Mouse (Mus musculus): ENCODE measurements at regions not wholly inside any gene's neighbourhood (a gene's known extent, or its start where the extent isn't known, plus 50 kb on each side); places are given as distances from the start of the nearest gene placed in this dataset.

GRCm38 (mm10) chr15:67907034-67907433, 1406.3 kb upstream of the Lrrc6 start:
- no peaks in the 10 kb centered on the region for H3K27me3 ChIP-seq (ENCODE audit: control insufficient read depth, insufficient read depth, low read length)
- H3K9me3 ChIP-seq (replicated peaks; ENCODE audit: control insufficient read depth, low read length), result no peaks in the 10 kb centered on the region
- H3K4me2 ChIP-seq (ENCODE audit: low read depth, low read length), result no peak overlapping the region
- ATAC-seq (replicated peaks; ENCODE audit: extremely low read depth, insufficient read depth, low FRiP score), result no peak
- H3K27ac ChIP-seq (ENCODE audit: low read length), result no peak overlapping the region
- 64% methylated on average over 2 of the region's 2 CpGs for WGBS
- no peaks in the 10 kb centered on the region for H3K36me3 ChIP-seq (ENCODE audit: control insufficient read depth, insufficient read depth)
- H3K4me1 ChIP-seq (ENCODE audit: control insufficient read depth, insufficient read depth, low read length), result no peaks in the 10 kb centered on the region
- H3K9ac ChIP-seq (ENCODE audit: low read length), result no peak overlapping the region
- H3K4me3 ChIP-seq (ENCODE audit: low read length), result no peak overlapping the region

- 73% methylated on average over 1 of the region's 1 CpGs for WGBS
- no peak overlapping the region for H3K9ac ChIP-seq (ENCODE audit: low read length)
- no peaks in the 10 kb centered on the region for H3K36me3 ChIP-seq (ENCODE audit: control insufficient read depth, insufficient read depth)
- no peaks in the 10 kb centered on the region for H3K9me3 ChIP-seq (replicated peaks; ENCODE audit: control insufficient read depth, low read length)
- no peaks in the 10 kb centered on the region for H3K27me3 ChIP-seq (ENCODE audit: control insufficient read depth, insufficient read depth, low read length)
- H3K4me3 ChIP-seq (ENCODE audit: low read length), result no peak overlapping the region
- H3K4me2 ChIP-seq (ENCODE audit: low read depth, low read length), result no peak overlapping the region
- no peak for ATAC-seq (replicated peaks; ENCODE audit: extremely low read depth, insufficient read depth, low FRiP score)
- H3K27ac ChIP-seq (ENCODE audit: low read length), result no peak overlapping the region
- H3K4me1 ChIP-seq (ENCODE audit: control insufficient read depth, insufficient read depth, low read length), result no peaks in the 10 kb centered on the region
These were observed 1404.6 kb upstream of the Lrrc6 start for GRCm38 (mm10) chr15:67905279-67905678.

- Histone ChIP-seq H3K27ac (ENCODE audit: low read length) (no peak overlapping the region), H3K4me2 (ENCODE audit: low read depth, low read length) (no peak overlapping the region), H3K36me3 (ENCODE audit: control insufficient read depth, insufficient read depth) (no peaks in the 10 kb centered on the region), H3K9me3 (replicated peaks; ENCODE audit: control insufficient read depth, low read length) (no peaks in the 10 kb centered on the region), H3K4me1 (ENCODE audit: control insufficient read depth, insufficient read depth, low read length) (no peaks in the 10 kb centered on the region), H3K4me3 (ENCODE audit: low read length) (no peak overlapping the region), H3K27me3 (ENCODE audit: control insufficient read depth, insufficient read depth, low read length) (no peaks in the 10 kb centered on the region), H3K9ac (ENCODE audit: low read length) (no peak overlapping the region)
- ATAC-seq (replicated peaks; ENCODE audit: extremely low read depth, insufficient read depth, low FRiP score), result no peak
These were observed 1403.9 kb upstream of the Lrrc6 start for GRCm38 (mm10) chr15:67904646-67905045.

- Histone ChIP-seq H3K36me3 (ENCODE audit: control insufficient read depth, insufficient read depth) (no peaks in the 10 kb centered on the region), H3K4me2 (ENCODE audit: low read depth, low read length) (no peak overlapping the region), H3K9ac (ENCODE audit: low read length) (no peak overlapping the region), H3K4me3 (ENCODE audit: low read length) (no peak overlapping the region), H3K4me1 (ENCODE audit: control insufficient read depth, insufficient read depth, low read length) (0 out of 2 replicates have a peak, but pooled peaks cover 4% of the 10 kb centered on the region), H3K27me3 (ENCODE audit: control insufficient read depth, insufficient read depth, low read length) (no peaks in the 10 kb centered on the region), H3K27ac (ENCODE audit: low read length) (no peak overlapping the region), H3K9me3 (replicated peaks; ENCODE audit: control insufficient read depth, low read length) (no peaks in the 10 kb centered on the region)
- no peak for ATAC-seq (replicated peaks; ENCODE audit: extremely low read depth, insufficient read depth, low FRiP score)
- 85% methylated on average over 2 of the region's 2 CpGs for WGBS
These were observed 1402.3 kb upstream of the Lrrc6 start for GRCm38 (mm10) chr15:67902982-67903381.

- Histone ChIP-seq H3K27ac (ENCODE audit: low read length) (no peak overlapping the region), H3K27me3 (ENCODE audit: control insufficient read depth, insufficient read depth, low read length) (no peaks in the 10 kb centered on the region), H3K4me2 (ENCODE audit: low read depth, low read length) (no peak overlapping the region), H3K9me3 (replicated peaks; ENCODE audit: control insufficient read depth, low read length) (no peaks in the 10 kb centered on the region), H3K4me1 (ENCODE audit: control insufficient read depth, insufficient read depth, low read length) (0 out of 2 replicates have a peak, but pooled peaks cover 4% of the 10 kb centered on the region), H3K9ac (ENCODE audit: low read length) (no peak overlapping the region), H3K4me3 (ENCODE audit: low read length) (no peak overlapping the region), H3K36me3 (ENCODE audit: control insufficient read depth, insufficient read depth) (no peaks in the 10 kb centered on the region)
- 77% methylated on average over 7 of the region's 7 CpGs for WGBS
- no peak for ATAC-seq (replicated peaks; ENCODE audit: extremely low read depth, insufficient read depth, low FRiP score)
These were observed 1400.5 kb upstream of the Lrrc6 start for GRCm38 (mm10) chr15:67901191-67901601.

GRCm38 (mm10) chr15:67899772-67900171, 1399.1 kb upstream of the Lrrc6 start:
- Histone ChIP-seq H3K27ac (ENCODE audit: low read length) (no peak overlapping the region), H3K27me3 (ENCODE audit: control insufficient read depth, insufficient read depth, low read length) (no peaks in the 10 kb centered on the region), H3K36me3 (ENCODE audit: control insufficient read depth, insufficient read depth) (no peaks in the 10 kb centered on the region), H3K4me3 (ENCODE audit: low read length) (no peak overlapping the region), H3K4me2 (ENCODE audit: low read depth, low read length) (no peak overlapping the region), H3K9ac (ENCODE audit: low read length) (no peak overlapping the region), H3K4me1 (ENCODE audit: control insufficient read depth, insufficient read depth, low read length) (0 out of 2 replicates have a peak, but pooled peaks cover 4% of the 10 kb centered on the region), H3K9me3 (replicated peaks; ENCODE audit: control insufficient read depth, low read length) (no peaks in the 10 kb centered on the region)
- 72% methylated on average over 6 of the region's 6 CpGs for WGBS
- no peak for ATAC-seq (replicated peaks; ENCODE audit: extremely low read depth, insufficient read depth, low FRiP score)

- H3K4me2 ChIP-seq (ENCODE audit: low read depth, low read length), result no peak overlapping the region
- H3K9ac ChIP-seq (ENCODE audit: low read length), result no peak overlapping the region
- no peaks in the 10 kb centered on the region for H3K27me3 ChIP-seq (ENCODE audit: control insufficient read depth, insufficient read depth, low read length)
- H3K36me3 ChIP-seq (ENCODE audit: control insufficient read depth, insufficient read depth), result no peaks in the 10 kb centered on the region
- ATAC-seq (replicated peaks; ENCODE audit: extremely low read depth, insufficient read depth, low FRiP score), result peak; percentile 63
- no peaks in the 10 kb centered on the region for H3K9me3 ChIP-seq (replicated peaks; ENCODE audit: control insufficient read depth, low read length)
- 72% methylated on average over 3 of the region's 3 CpGs for WGBS
- H3K27ac ChIP-seq (ENCODE audit: low read length), result no peak overlapping the region
- no peak overlapping the region for H3K4me3 ChIP-seq (ENCODE audit: low read length)
- H3K4me1 ChIP-seq (ENCODE audit: control insufficient read depth, insufficient read depth, low read length), result 0 out of 2 replicates have a peak, but pooled peaks cover 4% of the 10 kb centered on the region
These were observed 1398.3 kb upstream of the Lrrc6 start for GRCm38 (mm10) chr15:67898959-67899403.

- no peak for ATAC-seq (replicated peaks; ENCODE audit: extremely low read depth, insufficient read depth, low FRiP score)
- Histone ChIP-seq H3K4me1 (ENCODE audit: control insufficient read depth, insufficient read depth, low read length) (no peaks in the 10 kb centered on the region), H3K4me2 (ENCODE audit: low read depth, low read length) (no peak overlapping the region), H3K27me3 (ENCODE audit: control insufficient read depth, insufficient read depth, low read length) (no peaks in the 10 kb centered on the region), H3K9ac (ENCODE audit: low read length) (no peak overlapping the region), H3K9me3 (replicated peaks; ENCODE audit: control insufficient read depth, low read length) (no peaks in the 10 kb centered on the region), H3K36me3 (ENCODE audit: control insufficient read depth, insufficient read depth) (no peaks in the 10 kb centered on the region), H3K27ac (ENCODE audit: low read length) (no peak overlapping the region), H3K4me3 (ENCODE audit: low read length) (no peak overlapping the region)
- 71% methylated on average over 3 of the region's 3 CpGs for WGBS
These were observed 1391.4 kb upstream of the Lrrc6 start for GRCm38 (mm10) chr15:67892066-67892465.

GRCm38 (mm10) chr15:67890612-67891304, 1390.0 kb upstream of the Lrrc6 start:
- no peak for ATAC-seq (replicated peaks; ENCODE audit: extremely low read depth, insufficient read depth, low FRiP score)
- H3K36me3 ChIP-seq (ENCODE audit: control insufficient read depth, insufficient read depth), result no peaks in the 10 kb centered on the region
- H3K4me3 ChIP-seq (ENCODE audit: low read length), result no peak overlapping the region
- no peaks in the 10 kb centered on the region for H3K4me1 ChIP-seq (ENCODE audit: control insufficient read depth, insufficient read depth, low read length)
- H3K9ac ChIP-seq (ENCODE audit: low read length), result no peak overlapping the region
- no peak overlapping the region for H3K27ac ChIP-seq (ENCODE audit: low read length)
- H3K4me2 ChIP-seq (ENCODE audit: low read depth, low read length), result no peak overlapping the region
- H3K27me3 ChIP-seq (ENCODE audit: control insufficient read depth, insufficient read depth, low read length), result no peaks in the 10 kb centered on the region
- 69% methylated on average over 3 of the region's 3 CpGs for WGBS
- no peaks in the 10 kb centered on the region for H3K9me3 ChIP-seq (replicated peaks; ENCODE audit: control insufficient read depth, low read length)
